Mouse (Mus musculus) adrenal gland, postnatal 36 days (tissue): Measurements from ENCODE around the gene Mob3b. TPM values are rescaled to one million over a fixed set of nuclear protein-coding genes. Genes with fewer than 3 reads are reported as not detected.

Experiments used
- DNase-seq, 2 experiments: peaks; one replicate each; pipeline ENCODE4 v3.0.0; 2021; ENCODE audit warnings: mixed read lengths in 1 of 2
- total RNA-seq, 2 experiments: library from RNA; stranded (reverse); gene quantifications; 2 replicates each; pipeline ENCODE4 v1.2.3; 2021

Gene Mob3b
- total RNA-seq, 2 experiments from 2014 or later = 28.9 to 31.8 TPM

DNA sequence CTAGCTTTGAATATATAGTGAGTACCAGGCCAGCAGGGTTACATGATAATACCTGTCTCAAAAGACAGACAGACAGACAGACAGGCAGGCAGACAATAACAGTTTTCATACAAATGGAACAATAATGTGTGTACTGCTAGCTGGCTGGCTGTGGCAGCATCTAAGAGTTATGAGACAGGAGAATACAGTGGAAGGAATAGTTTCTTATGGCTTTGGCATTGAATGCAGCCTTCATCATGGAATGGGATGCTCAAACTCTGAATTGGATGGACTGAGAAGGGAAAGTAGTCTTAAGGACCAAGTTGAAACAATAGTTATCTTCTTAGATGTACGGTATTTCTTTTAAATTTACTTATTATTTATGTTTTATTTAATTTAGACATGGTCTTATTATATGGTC is 258.0 kb downstream of the Mob3b start:
- DNase-seq = no peak

Other genes with a start within 250 kb of the Mob3b start
- not detected for gene Ifnk, start 5.4 kb downstream of the Mob3b start, total RNA-seq
- 10 to 100 TPM; 20.4 to 24.1 TPM for gene C9orf72, start 68.7 kb upstream of the Mob3b start, total RNA-seq